Mouse (Mus musculus) MEL (cell line): ENCODE data around the gene Exoc4. TPM values are rescaled to one million over a fixed set of nuclear protein-coding genes. Genes with fewer than 3 reads are reported as not detected.
A peak's percentile ranks its signal among the peaks of the same experiment; 100 is the strongest.

ENCODE experiments used
- DNase-seq: peaks from one replicate; pipeline ENCODE4 v3.0.0; 2011; ENCODE audit warnings: low read depth, low spot score
- H3K27ac ChIP-seq: 2 replicates; pipeline ENCODE4 v1.5.1; 2012; ENCODE audit warnings: low read depth, mild to moderate bottlenecking, control low read depth, low read length, moderate library complexity; ENCODE audit not compliant: control insufficient read depth
- H3K27me3 ChIP-seq, 2 experiments: fragments of 150-350 bp in 1 of 2; sonication (generic) in 1 of 2; 2 replicates each; pipeline ENCODE4 v1.6.1; 2012; ENCODE audit warnings: low read length in 2 of 2, mild to moderate bottlenecking in 2 of 2, improper control_type of control experiment in 1 of 2, moderate library complexity in 1 of 2; ENCODE audit not compliant: insufficient read depth in 2 of 2, control insufficient read depth in 1 of 2
- H3K36me3 ChIP-seq, 2 experiments: 2 replicates each; pipeline ENCODE4 v1.6.1; 2012 to 2014; ENCODE audit warnings: low read length in 2 of 2, improper control_type of control experiment in 1 of 2, inconsistent platforms in 1 of 2, mild to moderate bottlenecking in 1 of 2; ENCODE audit not compliant: insufficient read depth in 2 of 2, control insufficient read depth in 1 of 2
- H3K4me1 ChIP-seq, 2 experiments: fragments of 150-350 bp in 1 of 2; sonication (generic) in 1 of 2; 2 replicates each; pipeline ENCODE4 v1.6.1; 2012; ENCODE audit warnings: low read length in 2 of 2, improper control_type of control experiment in 1 of 2, mild to moderate bottlenecking in 1 of 2; ENCODE audit not compliant: insufficient read depth in 2 of 2, control insufficient read depth in 1 of 2
- H3K4me3 ChIP-seq, 2 experiments: fragments of 150-350 bp in 1 of 2; sonication (generic) in 1 of 2; 2 replicates each; pipeline ENCODE4 v1.5.1; 2012; ENCODE audit warnings: low read depth in 2 of 2, low read length in 2 of 2, mild to moderate bottlenecking in 2 of 2, moderate library complexity in 2 of 2, control low read depth in 1 of 2, improper control_type of control experiment in 1 of 2; ENCODE audit not compliant: control insufficient read depth in 1 of 2, insufficient read depth in 1 of 2
- H3K79me2 ChIP-seq: 2 replicates; pipeline ENCODE4 v1.6.1; 2012; ENCODE audit warnings: mild to moderate bottlenecking, low read length, moderate library complexity; ENCODE audit not compliant: control insufficient read depth, poor library complexity, insufficient read depth
- H3K9ac ChIP-seq: 2 replicates; pipeline ENCODE4 v1.6.1; 2012; ENCODE audit warnings: low read depth, mild to moderate bottlenecking, control low read depth, low read length, moderate library complexity; ENCODE audit not compliant: control insufficient read depth, poor library complexity, severe bottlenecking
- H3K9me3 ChIP-seq: fragments of 150-350 bp; sonication (generic); replicated peaks from 2 replicates; pipeline ENCODE4 v1.6.1; 2012; ENCODE audit warnings: mild to moderate bottlenecking, low read length, improper control_type of control experiment, moderate library complexity; ENCODE audit not compliant: insufficient read depth
- BHLHE40 ChIP-seq: IDR thresholded peaks from 2 replicates; pipeline ENCODE4 v1.6.1; 2012; ENCODE audit warnings: low read depth, mild to moderate bottlenecking, inconsistent platforms, low read length, improper control_type of control experiment, borderline replicate concordance
- CTCF ChIP-seq, 3 experiments: IDR thresholded peaks in 2 of 3; conservative IDR thresholded peaks in 1 of 3; 2 replicates each; pipeline ENCODE4 v1.5.1; 2011 to 2012; ENCODE audit warnings: low read length in 3 of 3, low read depth in 2 of 3, mild to moderate bottlenecking in 2 of 3, improper control_type of control experiment in 1 of 3, inconsistent platforms in 1 of 3, mixed read lengths in 1 of 3, moderate library complexity in 1 of 3; ENCODE audit not compliant: control insufficient read depth in 1 of 3, insufficient read depth in 1 of 3, poor library complexity in 1 of 3, severe bottlenecking in 1 of 3
- E2F4 ChIP-seq: IDR thresholded peaks from 2 replicates; pipeline ENCODE4 v1.6.1; 2011; ENCODE audit warnings: low read depth, low read length, improper control_type of control experiment, borderline replicate concordance
- EP300 ChIP-seq, 2 experiments: IDR thresholded peaks; 2 replicates each; pipeline ENCODE4 v1.6.1; 2011; ENCODE audit warnings: improper control_type of control experiment in 2 of 2, low read length in 2 of 2, low read depth in 1 of 2, mild to moderate bottlenecking in 1 of 2
- ETS1 ChIP-seq: IDR thresholded peaks from 2 replicates; pipeline ENCODE4 v1.6.1; 2012; ENCODE audit warnings: low read depth, mild to moderate bottlenecking, inconsistent platforms, low read length, improper control_type of control experiment, moderate library complexity
- GABPA ChIP-seq: IDR thresholded peaks from 2 replicates; pipeline ENCODE4 v1.6.1; 2012; ENCODE audit warnings: low read depth, mild to moderate bottlenecking, inconsistent platforms, low read length, improper control_type of control experiment, moderate library complexity
- GATA1 ChIP-seq: IDR thresholded peaks from 2 replicates; pipeline ENCODE4 v1.6.1; 2011; ENCODE audit warnings: low read depth, low read length, improper control_type of control experiment
- HCFC1 ChIP-seq: IDR thresholded peaks from 2 replicates; pipeline ENCODE4 v1.6.1; 2012; ENCODE audit warnings: low read depth, mild to moderate bottlenecking, inconsistent platforms, low read length, improper control_type of control experiment, moderate library complexity
- MAFK ChIP-seq: IDR thresholded peaks from 2 replicates; pipeline ENCODE4 v1.6.1; 2011; ENCODE audit warnings: low read depth, mild to moderate bottlenecking, low read length, improper control_type of control experiment, borderline replicate concordance
- MYC ChIP-seq: IDR thresholded peaks from 2 replicates; pipeline ENCODE4 v1.6.1; 2011; ENCODE audit warnings: low read depth, mild to moderate bottlenecking, low read length, improper control_type of control experiment, moderate library complexity
- NRF1 ChIP-seq: IDR thresholded peaks from 2 replicates; pipeline ENCODE4 v1.6.1; 2014; ENCODE audit warnings: low read depth, mild to moderate bottlenecking, inconsistent platforms, low read length, improper control_type of control experiment, moderate library complexity; ENCODE audit not compliant: poor library complexity, insufficient read depth, severe bottlenecking
- POLR2AphosphoS2 ChIP-seq: IDR thresholded peaks from 2 replicates; pipeline ENCODE4 v1.6.1; 2011; ENCODE audit warnings: low read length, improper control_type of control experiment
- RAD21 ChIP-seq: IDR thresholded peaks from 2 replicates; pipeline ENCODE4 v1.6.1; 2011; ENCODE audit warnings: mild to moderate bottlenecking, low read depth, low read length, improper control_type of control experiment
- RCOR1 ChIP-seq: IDR thresholded peaks from 2 replicates; pipeline ENCODE4 v1.6.1; 2012; ENCODE audit warnings: low read depth, mild to moderate bottlenecking, inconsistent platforms, low read length, improper control_type of control experiment
- SIN3A ChIP-seq: IDR thresholded peaks from 2 replicates; pipeline ENCODE4 v1.6.1; 2012; ENCODE audit warnings: low read length, improper control_type of control experiment, inconsistent platforms
- TAL1 ChIP-seq: IDR thresholded peaks from 2 replicates; pipeline ENCODE4 v1.6.1; 2012; ENCODE audit warnings: mild to moderate bottlenecking, inconsistent platforms, low read length, moderate library complexity, mixed read lengths
- TCF12 ChIP-seq: IDR thresholded peaks from 2 replicates; pipeline ENCODE4 v1.6.1; 2014; ENCODE audit warnings: low read depth, mild to moderate bottlenecking, inconsistent platforms, low read length, improper control_type of control experiment, moderate library complexity
- UBTF ChIP-seq: IDR thresholded peaks from 2 replicates; pipeline ENCODE4 v1.6.1; 2012; ENCODE audit warnings: low read depth, mild to moderate bottlenecking, inconsistent platforms, low read length, improper control_type of control experiment, moderate library complexity, borderline replicate concordance; ENCODE audit not compliant: insufficient read depth
- USF1 ChIP-seq: IDR thresholded peaks from 2 replicates; pipeline ENCODE4 v1.6.1; 2014; ENCODE audit warnings: low read depth, mild to moderate bottlenecking, inconsistent platforms, low read length, improper control_type of control experiment, moderate library complexity
- USF2 ChIP-seq, 2 experiments: IDR thresholded peaks; 2 replicates each; pipeline ENCODE4 v1.6.1; 2011 to 2012; ENCODE audit warnings: improper control_type of control experiment in 2 of 2, low read length in 2 of 2, borderline replicate concordance in 1 of 2, inconsistent platforms in 1 of 2, low read depth in 1 of 2, mild to moderate bottlenecking in 1 of 2; ENCODE audit not compliant: insufficient read depth in 1 of 2
- ZKSCAN1 ChIP-seq: IDR thresholded peaks from 2 replicates; pipeline ENCODE4 v1.6.1; 2012; ENCODE audit warnings: low read depth, mild to moderate bottlenecking, inconsistent platforms, low read length, improper control_type of control experiment, moderate library complexity
- ZMIZ1 ChIP-seq: IDR thresholded peaks from 2 replicates; pipeline ENCODE4 v1.6.1; 2012; ENCODE audit warnings: low read depth, mild to moderate bottlenecking, inconsistent platforms, low read length, improper control_type of control experiment, moderate library complexity
- ZNF384 ChIP-seq: IDR thresholded peaks from 2 replicates; pipeline ENCODE4 v1.6.1; 2012; ENCODE audit warnings: low read depth, mild to moderate bottlenecking, inconsistent platforms, low read length, improper control_type of control experiment
- polyA plus RNA-seq, 2 experiments: library from polyadenylated mRNA; stranded (reverse) in 1 of 2; unstranded in 1 of 2; fragments of >175 nt in 1 of 2; fragments of >200 nt in 1 of 2; gene quantifications; 2 replicates each; pipeline versions ENCODE4 v1.2.1 to v1.2.4; 2012; ENCODE audit warnings: low replicate concordance in 2 of 2, low read depth in 1 of 2; ENCODE audit not compliant: insufficient read length in 2 of 2, insufficient read depth in 1 of 2, missing spikeins in 1 of 2
- total RNA-seq: library from RNA; depleted of rRNA; stranded (reverse); fragments of 300-350 nt; gene quantifications from 2 replicates; pipeline ENCODE4 v1.2.3, GENCODE M21; 2012

Gene Exoc4
- total and polyA plus RNA-seq, 3 experiments: 16.4 to 22.6 TPM; not detected in 1

GRCm38 (mm10) chr6:33465392-33465791 is 216.5 kb downstream of the Exoc4 start:
- TF ChIP-seq E2F4 (no peak), ZKSCAN1 (no peak), SIN3A (no peak), ZMIZ1 (no peak), NRF1 (no peak), MAFK (no peak), RCOR1 (no peak), USF1 (no peak), TAL1 (no peak), TCF12 (no peak), POLR2AphosphoS2 (no peak), CTCF (IDR thresholded peaks at IDR 0.05 in 2 of 3, conservative IDR thresholded peaks at IDR 0.05 in 1 of 3; ENCODE audit: control insufficient read depth in 1 of 3, insufficient read depth in 1 of 3, low read depth in 2 of 3, low read length in 3 of 3, poor library complexity in 1 of 3, severe bottlenecking in 1 of 3) (no peak), BHLHE40 (no peak), ETS1 (no peak), ZNF384 (no peak), UBTF (no peak), HCFC1 (no peak), MYC (no peak), GABPA (no peak), RAD21 (no peak)
- Histone ChIP-seq H3K4me3 (no peak overlapping the region), H3K27me3 (no peaks in the 10 kb centered on the region), H3K27ac (no peak overlapping the region), H3K36me3 (peaks cover 0 to 10% of the 10 kb centered on the region in 2 experiments; a peak in 2 of 4 replicates), H3K4me1 (peaks cover 0 to 8% of the 10 kb centered on the region in 2 experiments; a peak in 2 of 4 replicates), H3K79me2 (no peaks in the 10 kb centered on the region), H3K9ac (no peak overlapping the region), H3K9me3 (no peaks in the 10 kb centered on the region)
- DNase-seq: no peak

- Histone ChIP-seq H3K36me3 (peaks cover 0 to 10% of the 10 kb centered on the region in 2 experiments; a peak in 2 of 4 replicates), H3K79me2 (no peaks in the 10 kb centered on the region), H3K9ac (no peak overlapping the region), H3K27ac (no peak overlapping the region), H3K27me3 (no peaks in the 10 kb centered on the region), H3K4me3 (no peak overlapping the region), H3K9me3 (no peaks in the 10 kb centered on the region), H3K4me1 (peaks cover 0 to 8% of the 10 kb centered on the region in 2 experiments; a peak in 2 of 4 replicates)
- TF ChIP-seq RCOR1 (0 out of 2 replicates have a peak, but pooled peaks have one; percentile 12), EP300 (IDR thresholded peaks at IDR 0.05; ENCODE audit: low read depth in 1 of 2, low read length in 2 of 2) (peak; percentile 57 to 60; a peak in 2 of 4 replicates), TCF12 (peak; percentile 33; the same call in 1 of the 2 replicates), ETS1 (no peak), TAL1 (peak; percentile 44), GATA1 (peak; percentile 59; the same call in 1 of the 2 replicates), USF2 (IDR thresholded peaks at IDR 0.05; ENCODE audit: borderline replicate concordance in 1 of 2, insufficient read depth in 1 of 2, low read depth in 1 of 2, low read length in 2 of 2) (no peak)
- peak; percentile 17 for DNase-seq
Measured at GRCm38 (mm10) chr6:33466168-33466839, 217.4 kb downstream of the Exoc4 start.
